Mouse (Mus musculus) gastrocnemius, postnatal 4 days (tissue): Measurements from ENCODE around the gene Ccdc102a. TPM values are rescaled to one million over a fixed set of nuclear protein-coding genes. Genes with fewer than 3 reads are reported as not detected.

Experiments
- DNase-seq, 2 experiments: peaks; one replicate each; pipeline ENCODE4 v3.0.0; 2021 to 2022; ENCODE audit warnings: low spot score in 2 of 2, mixed read lengths in 2 of 2
- total RNA-seq, 2 experiments: library from RNA; stranded (reverse); gene quantifications; 2 replicates each; pipeline ENCODE4 v1.2.3; 2021

Ccdc102a gene
- total RNA-seq, 2 experiments from 2014 or later: 23.9 to 24.5 TPM

GRCm38 (mm10) chr8:94922602-94923001 is 4.7 kb upstream of the Ccdc102a start:
- no peak for DNase-seq

- DNase-seq: no peak
Observed at GRCm38 (mm10) chr8:94922176-94922575, 4.3 kb upstream of the Ccdc102a start.

GRCm38 (mm10) chr8:94919256-94919655 is 1.4 kb upstream of the Ccdc102a start:
- DNase-seq: no peak

GRCm38 (mm10) chr8:94917352-94917751 is 546 bp downstream of the Ccdc102a start:
- DNase-seq: peak; percentile 97 to 99

- no peak for DNase-seq
Observed at GRCm38 (mm10) chr8:94916960-94917324, 956 bp downstream of the Ccdc102a start.

- no peak for DNase-seq
Observed at GRCm38 (mm10) chr8:94916311-94916959, 1.5 kb downstream of the Ccdc102a start.

- DNase-seq: peak in 1 of 2 experiments; percentile 61
Observed at GRCm38 (mm10) chr8:94914701-94915101, 3.2 kb downstream of the Ccdc102a start.

- no peak for DNase-seq
Observed at GRCm38 (mm10) chr8:94914256-94914655, 3.6 kb downstream of the Ccdc102a start.

- peak; percentile 52 to 70 for DNase-seq
Observed at GRCm38 (mm10) chr8:94913061-94913660, 4.7 kb downstream of the Ccdc102a start.

GRCm38 (mm10) chr8:94908847-94909246 is 9.1 kb downstream of the Ccdc102a start:
- DNase-seq: peak; percentile 69 to 78

- no peak for DNase-seq
Observed at GRCm38 (mm10) chr8:94907591-94908300, 10.2 kb downstream of the Ccdc102a start.

GRCm38 (mm10) chr8:94904450-94905175 is 13.3 kb downstream of the Ccdc102a start:
- peak; percentile 82 to 83 for DNase-seq

GRCm38 (mm10) chr8:94903709-94904108 is 14.2 kb downstream of the Ccdc102a start:
- no peak for DNase-seq

- DNase-seq: no peak
Observed at GRCm38 (mm10) chr8:94901031-94901430, 16.9 kb downstream of the Ccdc102a start.

GRCm38 (mm10) chr8:94900617-94901016 is 17.3 kb downstream of the Ccdc102a start:
- no peak for DNase-seq

GRCm38 (mm10) chr8:94899262-94899661 is 18.6 kb downstream of the Ccdc102a start:
- no peak for DNase-seq

GRCm38 (mm10) chr8:94892917-94893316 is 25.0 kb downstream of the Ccdc102a start:
- DNase-seq: no peak

- no peak for DNase-seq
Observed at GRCm38 (mm10) chr8:94888383-94889036, 29.4 kb downstream of the Ccdc102a start.

- no peak for DNase-seq
Observed at GRCm38 (mm10) chr8:94880742-94881141, 37.2 kb downstream of the Ccdc102a start.

GRCm38 (mm10) chr8:94876820-94877219 is 41.1 kb downstream of the Ccdc102a start:
- no peak for DNase-seq

GRCm38 (mm10) chr8:94876197-94876730 is 41.6 kb downstream of the Ccdc102a start, which contains the start of gene Dok4:
Gene Dok4 (minus strand): TSS chr8:94876330.
- peak; percentile 84 to 89 for DNase-seq
